Mouse (Mus musculus): ENCODE measurements around the gene Cmtm6.

GRCm38 (mm10) chr9:114740336-114740735 lies 9.4 kb downstream of the Cmtm6 start:
- TF ChIP-seq CTCF (IDR thresholded peaks at IDR 0.05; ENCODE audit: low read depth, low read length) = no peak
- TF ChIP-seq POLR2A (IDR thresholded peaks at IDR 0.05; ENCODE audit: extremely low read depth, insufficient read depth, low read length) = no peak

Measured in liver, adult 2 months (tissue).